Mouse (Mus musculus) olfactory bulb, adult 2 months (tissue): ENCODE measurements around the gene Ccdc97.

Experiments used
- CTCF ChIP-seq: fragments of 200-500 bp; IDR thresholded peaks from 2 replicates; pipeline ENCODE4 v1.5.1; 2012; ENCODE audit warnings: low read depth, mild to moderate bottlenecking, low read length, moderate library complexity; ENCODE audit not compliant: insufficient read depth
- POLR2A ChIP-seq: fragments of 200-500 bp; IDR thresholded peaks from 2 replicates; pipeline ENCODE4 v1.6.1; 2012; ENCODE audit warnings: mild to moderate bottlenecking, low read depth, low read length, moderate library complexity; ENCODE audit not compliant: insufficient read depth

DNA sequence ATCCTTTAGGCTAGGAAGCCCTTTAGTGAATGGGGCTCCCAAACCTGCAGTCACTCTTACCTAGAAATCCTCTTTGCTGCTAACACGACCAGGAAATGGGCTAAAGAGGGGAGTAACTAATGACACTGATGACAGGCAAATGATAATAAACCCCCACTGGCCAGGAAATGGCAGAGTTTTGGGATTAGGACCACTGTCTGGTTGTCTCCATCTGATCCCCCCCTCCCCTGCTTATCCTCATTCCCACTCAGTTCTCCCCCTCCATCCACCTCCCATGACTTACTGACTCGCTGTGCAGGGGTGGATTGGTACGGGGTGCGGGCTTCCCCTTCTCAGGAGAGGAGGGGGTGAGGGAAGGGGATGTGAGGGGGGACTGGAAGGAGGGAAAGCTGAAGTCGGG, 28.8 kb downstream of the Ccdc97 start:
- TF ChIP-seq CTCF (no peak), POLR2A (no peak)
